Mouse (Mus musculus) kidney, postnatal 10 days (tissue): ENCODE results near the gene Uap1l1.
A peak's percentile ranks its signal among the peaks of the same experiment; 100 is the strongest.

Source experiments
- DNase-seq: peaks from one replicate; pipeline ENCODE4 v3.0.0; 2021; ENCODE audit warnings: mixed read lengths

The Uap1l1 gene

GRCm38 (mm10) chr2:25369996-25370395 lies 4.5 kb upstream of the Uap1l1 start:
- no peak for DNase-seq

GRCm38 (mm10) chr2:25364761-25365090 lies 756 bp downstream of the Uap1l1 start:
- DNase-seq = no peak

- no peak for DNase-seq
Measured at GRCm38 (mm10) chr2:25364313-25364712, 1.2 kb downstream of the Uap1l1 start.

DNA sequence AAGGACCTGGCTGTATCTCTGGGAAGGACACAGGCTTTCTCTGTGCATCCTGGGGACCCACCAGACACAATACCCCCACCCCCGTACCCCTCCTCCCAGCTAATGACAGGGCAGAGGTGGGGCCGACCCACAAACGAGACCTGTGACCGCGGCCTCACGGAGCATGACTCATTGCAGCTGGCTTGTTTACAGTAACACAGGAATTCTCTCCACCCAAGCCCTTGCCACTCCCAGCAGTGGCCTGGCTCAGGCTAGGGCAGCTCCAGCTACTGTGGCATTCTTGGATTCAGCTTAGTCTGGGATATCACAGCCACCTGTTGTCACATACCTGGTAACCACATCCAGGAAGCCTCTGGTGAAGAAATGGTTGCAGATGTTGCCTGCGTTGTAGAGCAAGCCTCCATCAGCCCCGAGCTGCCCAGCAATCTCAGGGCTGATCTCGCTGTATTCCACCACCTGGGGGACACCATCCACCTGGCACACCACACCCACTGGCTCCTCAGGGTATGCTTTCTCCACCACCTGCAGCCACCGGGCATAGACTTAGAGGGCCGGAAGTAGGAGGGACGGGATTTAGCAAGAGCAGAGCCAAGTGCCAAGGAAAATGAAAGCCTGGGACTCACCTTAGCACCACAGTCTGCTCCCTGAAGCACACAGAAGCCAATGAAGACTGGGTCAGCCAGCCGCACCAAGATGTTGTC lies 1.9 kb downstream of the Uap1l1 start:
- DNase-seq = peak; percentile 34

- no peak for DNase-seq
Measured at GRCm38 (mm10) chr2:25359848-25360247, 5.6 kb downstream of the Uap1l1 start.

- DNase-seq = peak; percentile 89
Measured at GRCm38 (mm10) chr2:25356208-25357079, 9.0 kb downstream of the Uap1l1 start, which contains the start of gene Dpp7. Gene Dpp7, minus strand, starts transcription at chr2:25356359.

GRCm38 (mm10) chr2:25355419-25356066 lies 9.9 kb downstream of the Uap1l1 start:
- no peak for DNase-seq

- DNase-seq = no peak
Measured at GRCm38 (mm10) chr2:25354211-25354610, 11.3 kb downstream of the Uap1l1 start.

- no peak for DNase-seq
Measured at GRCm38 (mm10) chr2:25350701-25351100, 14.8 kb downstream of the Uap1l1 start.

- no peak for DNase-seq
Measured at GRCm38 (mm10) chr2:25349499-25349898, 16.0 kb downstream of the Uap1l1 start.

GRCm38 (mm10) chr2:25348162-25348561 lies 17.3 kb downstream of the Uap1l1 start:
- no peak for DNase-seq

DNA sequence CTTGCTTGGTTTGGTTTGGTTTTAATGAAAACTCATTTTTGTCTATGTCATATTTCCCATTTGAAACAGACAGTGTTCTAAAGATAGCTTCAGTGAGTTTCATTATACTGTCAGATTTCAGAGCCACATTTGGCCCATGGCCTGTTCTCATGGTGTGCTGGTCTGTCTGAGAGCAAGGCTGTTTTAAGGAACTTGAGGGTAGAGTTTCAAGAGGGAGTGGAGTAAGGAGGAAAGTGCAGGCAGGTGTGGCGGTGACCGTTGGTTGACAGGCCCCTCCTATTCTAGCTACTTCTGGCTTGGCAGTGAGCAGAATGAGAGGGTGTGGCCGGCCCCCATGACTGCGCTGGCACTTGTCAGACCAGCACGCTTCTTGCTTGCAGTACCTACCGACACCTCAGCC lies 27.2 kb downstream of the Uap1l1 start:
- no peak for DNase-seq

- DNase-seq = no peak
Measured at GRCm38 (mm10) chr2:25333569-25333968, 31.9 kb downstream of the Uap1l1 start.

GRCm38 (mm10) chr2:25332286-25333160 lies 33.0 kb downstream of the Uap1l1 start, which contains the start of gene Man1b1:
Gene Man1b1, plus strand, starts transcription at chr2:25332338.
- peak; percentile 100 for DNase-seq

DNA sequence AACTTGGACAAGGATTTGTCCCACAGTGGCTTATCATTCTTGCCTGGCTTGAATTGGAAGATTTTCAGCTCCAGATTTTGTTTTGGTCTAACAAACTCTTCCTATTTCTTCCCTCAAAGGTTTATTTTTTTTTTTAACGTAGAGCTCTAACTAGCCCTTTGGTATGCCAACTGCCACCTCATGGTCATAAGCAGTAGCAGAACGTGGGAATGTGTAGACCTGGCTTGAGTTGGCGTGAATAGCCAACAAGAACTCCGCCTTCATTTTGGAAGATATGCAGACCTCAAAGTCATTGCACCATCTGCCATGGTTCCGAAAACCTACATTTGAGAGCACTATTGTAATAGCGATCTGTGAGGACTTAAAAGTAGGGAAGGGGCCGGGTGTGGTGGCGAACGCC lies 34.0 kb downstream of the Uap1l1 start:
- no peak for DNase-seq

- peak; percentile 62 for DNase-seq
Measured at GRCm38 (mm10) chr2:25328440-25328839, 37.0 kb downstream of the Uap1l1 start.

GRCm38 (mm10) chr2:25326036-25326435 lies 39.4 kb downstream of the Uap1l1 start:
- no peak for DNase-seq

- DNase-seq = no peak
Measured at GRCm38 (mm10) chr2:25320084-25320483, 45.4 kb downstream of the Uap1l1 start.

DNA sequence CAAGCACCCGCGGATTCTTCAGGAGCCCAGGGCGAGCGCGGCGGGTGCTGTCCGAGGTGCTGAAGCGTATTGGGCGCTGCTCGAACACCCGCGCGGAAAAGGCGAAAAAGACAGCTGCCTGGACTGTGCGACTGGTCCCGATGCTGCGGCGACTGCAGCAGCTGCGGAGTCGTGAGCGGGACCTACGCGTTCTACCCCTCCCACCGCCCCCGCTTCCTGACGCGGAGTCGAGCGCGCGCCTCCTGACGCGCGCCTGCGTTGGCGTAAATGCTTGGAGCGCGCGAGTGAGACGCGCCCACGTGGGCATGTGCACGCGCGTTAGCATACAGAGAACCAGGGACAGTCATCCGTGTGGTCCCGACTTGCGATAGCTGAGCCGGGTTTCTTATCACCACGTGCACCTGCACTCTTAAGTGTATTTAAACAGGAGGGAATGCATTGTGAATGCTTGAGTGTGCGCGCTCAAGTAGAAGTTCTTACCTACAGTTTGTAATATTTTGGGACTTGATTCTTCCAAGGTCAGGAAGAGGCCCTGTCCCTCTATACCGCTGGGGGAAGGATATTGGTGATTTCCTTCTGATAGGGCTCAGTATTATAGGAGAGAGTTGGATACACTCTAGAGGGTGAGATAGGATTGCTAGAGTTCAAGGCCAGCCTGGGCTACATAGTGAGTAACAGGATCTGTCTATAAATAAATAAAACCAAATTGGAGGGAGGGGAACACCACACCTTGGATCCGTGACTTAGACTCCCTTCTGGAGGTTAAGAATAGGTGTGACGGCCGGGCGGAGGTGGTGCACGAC lies 46.3 kb downstream of the Uap1l1 start, which contains the start of gene Grin1:
Grin1 (minus strand) TSS at position 217 of the 803 bp plus-strand sequence.
- DNase-seq = peak; percentile 86

- no peak for DNase-seq
Measured at GRCm38 (mm10) chr2:25318119-25318966, 47.1 kb downstream of the Uap1l1 start.

DNA sequence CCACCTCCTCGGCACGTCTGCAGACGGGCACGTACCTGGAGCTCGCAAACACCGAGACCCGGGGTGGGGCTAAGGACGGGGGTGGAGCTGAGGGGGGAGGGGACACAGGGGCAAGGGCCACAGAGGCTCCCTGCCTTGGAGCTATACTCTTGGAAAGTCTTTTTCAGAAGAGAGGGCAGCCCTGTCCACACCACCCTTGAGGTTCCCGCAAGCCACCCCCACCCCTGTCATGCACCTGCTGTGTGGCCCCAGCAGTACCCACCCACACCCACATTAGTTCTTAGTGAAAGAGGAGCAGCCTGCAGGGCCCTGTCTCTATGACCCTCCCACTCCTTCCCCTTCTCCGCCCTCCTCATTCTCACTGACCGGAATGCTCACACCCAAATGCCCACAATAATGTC lies 54.0 kb downstream of the Uap1l1 start:
- no peak for DNase-seq
